Comparison of ENCODE assay signal across 28 mouse cellular contexts in the genomic region with DNA sequence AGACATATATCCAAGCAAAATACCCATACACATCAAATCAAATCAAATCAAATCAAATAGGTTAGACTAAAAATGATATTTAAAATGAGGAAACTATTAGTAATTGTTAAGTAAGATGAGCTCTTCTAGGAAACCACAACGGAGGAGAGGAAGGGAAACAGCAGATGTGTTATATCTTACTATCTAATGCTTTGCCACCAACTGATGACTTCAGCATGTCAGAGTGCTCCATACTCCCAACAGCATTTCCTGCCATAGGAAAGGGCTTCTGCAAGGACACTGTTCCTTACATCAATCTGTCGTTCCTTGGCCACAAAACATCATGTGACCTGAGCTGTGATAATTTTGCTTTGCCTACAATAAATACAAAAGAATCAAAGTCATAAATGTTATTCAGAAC.
DNase-seq lines count a peak whose midpoint lies in the region; ATAC-seq and TF ChIP-seq lines count a peak whose summit lies in the region.
"Had no signal": no experiment of that assay in that cellular context is flagged by ENCODE, and none has a peak within 500 bp of the region (broad histone marks: within the 10 kb centered on the region; RNA-seq: fewer than 3 reads in every experiment).

No protein-coding gene starts in this region.

- peak; percentile 30 for DNase-seq in lung, embryonic 14.5 days
- no peak for DNase-seq in lung, postnatal 10 days
- no peak for DNase-seq in left cerebral cortex, adult 9 months (ENCODE audit: low spot score in 2 of 2)
- DNase-seq in ovary, postnatal 10 days (ENCODE audit: low spot score) = no peak
- DNase-seq: adrenal gland, adult 8-10 months; adrenal gland, postnatal 14 days; adrenal gland, postnatal 36 days; B cell, adult 2 months; cerebellum, adult 11-12 months; cerebellum, adult 2 months; cerebellum, adult 9-10 months; cerebellum, postnatal 10 days; cerebellum, postnatal 25 days; embryo, embryonic 11 days had no signal

- no peak overlapping the region for H3K4me2 ChIP-seq in lung, embryonic 14.5 days
- H3K4me2 ChIP-seq: embryonic facial prominence, embryonic 13.5 days; embryonic facial prominence, embryonic 15.5 days; forebrain, embryonic 12.5 days had no signal

- no peaks in the 10 kb centered on the region for H3K9me3 ChIP-seq in lung, embryonic 14.5 days (ENCODE audit: low read depth, low read length)
- H3K9me3 ChIP-seq: embryonic facial prominence, embryonic 13.5 days; embryonic facial prominence, embryonic 15.5 days; forebrain, embryonic 10.5 days; forebrain, embryonic 12.5 days; G1E had no signal

- no peak for ATAC-seq in lung, embryonic 14.5 days (ENCODE audit: insufficient read depth)
- ATAC-seq in common myeloid progenitor, adult 5-6 weeks (replicated peaks; ENCODE audit: low read depth, poor library complexity, severe bottlenecking) = peak; percentile 83
- ATAC-seq in megakaryocyte progenitor cell, adult 5-6 weeks (replicated peaks; ENCODE audit: poor library complexity) = peak; percentile 63
- ATAC-seq: activated CD4-positive, CD25-positive, alpha-beta regulatory T cell, adult 4 months; CD4-positive, CD25-positive, alpha-beta regulatory T cell, adult 4 months; forebrain, embryonic 14.5 days; forebrain, embryonic 16.5 days; Patski had no signal

- no peak for TF ChIP-seq CTCF in lung, embryonic 14.5 days (IDR thresholded peaks at IDR 0.05; ENCODE audit: low read depth)

- H3K9ac ChIP-seq in lung, embryonic 14.5 days = no peak overlapping the region
- H3K9ac ChIP-seq: embryonic facial prominence, embryonic 13.5 days; embryonic facial prominence, embryonic 15.5 days; forebrain, embryonic 12.5 days had no signal

- no peak overlapping the region for H3K27ac ChIP-seq in lung, embryonic 14.5 days (ENCODE audit: low read depth)
- H3K27ac ChIP-seq: embryonic facial prominence, embryonic 13.5 days; embryonic facial prominence, embryonic 15.5 days; forebrain, embryonic 10.5 days; forebrain, embryonic 12.5 days had no signal

- no peak overlapping the region for H3K4me3 ChIP-seq in lung, embryonic 14.5 days (ENCODE audit: low read depth, low read length)
- H3K4me3 ChIP-seq: embryonic facial prominence, embryonic 13.5 days; embryonic facial prominence, embryonic 15.5 days; erythroblast, embryonic 14.5 days; forebrain, embryonic 10.5 days; forebrain, embryonic 12.5 days had no signal

- peaks cover 3% of the 10 kb centered on the region; the same call in 1 of the 2 replicates for H3K4me1 ChIP-seq in lung, embryonic 14.5 days (ENCODE audit: insufficient read depth)
- H3K4me1 ChIP-seq: embryonic facial prominence, embryonic 15.5 days; forebrain, embryonic 10.5 days; forebrain, embryonic 12.5 days had no signal

- no peaks in the 10 kb centered on the region for H3K27me3 ChIP-seq in lung, embryonic 14.5 days (ENCODE audit: insufficient read depth, low read length)
- H3K27me3 ChIP-seq: CH12.LX; embryonic facial prominence, embryonic 13.5 days; embryonic facial prominence, embryonic 15.5 days; forebrain, embryonic 12.5 days had no signal

- H3K36me3 ChIP-seq in lung, embryonic 14.5 days (ENCODE audit: insufficient read depth) = no peaks in the 10 kb centered on the region
- H3K36me3 ChIP-seq: embryonic facial prominence, embryonic 13.5 days; embryonic facial prominence, embryonic 15.5 days; forebrain, embryonic 10.5 days; forebrain, embryonic 12.5 days; G1E had no signal

- 37% methylated on average over 2 of the region's 2 CpGs for WGBS in lung, embryonic 14.5 days
